Mouse (Mus musculus): ENCODE measurements at regions not wholly inside any gene's neighbourhood (a gene's known extent, or its start where the extent isn't known, plus 50 kb on each side); places are given as distances from the start of the nearest gene placed in this dataset.

DNA sequence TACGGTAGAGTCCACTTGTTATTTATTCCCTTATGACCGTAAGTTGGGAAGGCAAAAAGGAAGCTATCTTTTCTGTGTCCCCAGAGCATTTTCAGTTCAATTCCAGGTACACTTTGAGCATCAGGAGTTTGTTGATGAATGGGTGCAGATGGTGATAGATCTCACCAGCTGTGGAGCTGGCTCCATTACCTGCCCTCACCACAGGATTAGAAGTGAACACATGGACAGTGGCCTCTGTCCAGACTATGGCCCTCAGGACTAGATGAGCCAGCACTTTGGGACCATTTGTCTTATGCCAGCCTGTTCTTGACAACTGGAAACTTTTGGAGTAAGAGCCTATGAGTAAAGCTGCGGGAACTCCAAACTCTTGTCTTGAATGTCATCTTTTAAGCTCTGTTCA is 123.5 kb upstream of the 1700064H15Rik start:
- TF ChIP-seq MYC (IDR thresholded peaks at IDR 0.05; ENCODE audit: low read depth, low read length) = no peak
- no peak for TF ChIP-seq ZMIZ1 (IDR thresholded peaks at IDR 0.05; ENCODE audit: low read depth, low read length)
- no peak for TF ChIP-seq CTCF (IDR thresholded peaks at IDR 0.05 in 2 of 3, conservative IDR thresholded peaks at IDR 0.05 in 1 of 3; ENCODE audit: control insufficient read depth in 1 of 3, insufficient read depth in 1 of 3, low read depth in 2 of 3, low read length in 3 of 3, poor library complexity in 1 of 3, severe bottlenecking in 1 of 3)
- no peak for TF ChIP-seq ZC3H11A (IDR thresholded peaks at IDR 0.05; ENCODE audit: low read depth, low read length)
- no peak for TF ChIP-seq SIN3A (IDR thresholded peaks at IDR 0.05; ENCODE audit: low read length)
- no peak for TF ChIP-seq POLR2A (IDR thresholded peaks at IDR 0.05; ENCODE audit: control insufficient read depth in 1 of 2, insufficient read depth in 1 of 2, low read depth in 1 of 2, low read length in 2 of 2, poor library complexity in 1 of 2)
- no peak for TF ChIP-seq RCOR1 (IDR thresholded peaks at IDR 0.05; ENCODE audit: low read depth, low read length)
- TF ChIP-seq CHD2 (IDR thresholded peaks at IDR 0.05; ENCODE audit: low read length) = no peak
- no peak for TF ChIP-seq ZNF384 (IDR thresholded peaks at IDR 0.05; ENCODE audit: low read depth, low read length)
- TF ChIP-seq GATA1 (IDR thresholded peaks at IDR 0.05; ENCODE audit: low read depth, low read length) = no peak
- TF ChIP-seq MAZ (IDR thresholded peaks at IDR 0.05; ENCODE audit: low read depth, low read length) = no peak
- TF ChIP-seq USF1 (IDR thresholded peaks at IDR 0.05; ENCODE audit: low read depth, low read length) = no peak
- no peak for TF ChIP-seq UBTF (IDR thresholded peaks at IDR 0.05; ENCODE audit: borderline replicate concordance, insufficient read depth, low read depth, low read length)
